Mouse (Mus musculus): ENCODE measurements around the gene Abhd6. TPM values are rescaled to one million over a fixed set of nuclear protein-coding genes. Genes with fewer than 3 reads are reported as not detected.

Gene Abhd6
- total RNA-seq, 2 experiments from 2014 or later: 77.1 to 78.0 TPM

DNA sequence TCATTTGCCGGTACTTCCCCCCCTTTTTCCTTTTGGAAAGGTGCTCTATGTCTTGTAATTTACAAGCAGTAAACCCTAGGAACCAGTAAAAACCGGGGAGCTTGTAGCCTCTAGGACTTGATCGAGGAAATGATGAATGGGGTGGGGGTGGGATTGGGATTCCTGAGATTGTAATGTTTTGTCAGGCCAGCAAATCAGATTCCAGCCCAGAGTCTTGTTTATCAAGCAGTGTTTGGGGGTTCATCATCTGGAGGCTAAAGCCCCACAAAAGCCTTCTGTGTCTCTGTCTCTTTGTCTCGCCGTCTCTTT lies 95.9 kb downstream of the Abhd6 start:
- TF ChIP-seq CTCF (conservative IDR thresholded peaks at IDR 0.05): no peak
- peak overlapping the region; percentile 88 for H3K27ac ChIP-seq
- peak overlapping the region; percentile 70 for H3K4me3 ChIP-seq
- DNase-seq (ENCODE audit: low spot score in 2 of 2): no peak

- peak in 1 of 2 experiments; percentile 37 for DNase-seq (ENCODE audit: low spot score in 2 of 2)
Observed at GRCm38 (mm10) chr14:8099561-8100021, 96.9 kb downstream of the Abhd6 start.

GRCm38 (mm10) chr14:8101886-8102285 lies 99.2 kb downstream of the Abhd6 start:
- no peak overlapping the region for H3K4me3 ChIP-seq
- no peak overlapping the region for H3K27ac ChIP-seq
- TF ChIP-seq CTCF (conservative IDR thresholded peaks at IDR 0.05): no peak
- no peak for DNase-seq (ENCODE audit: low spot score in 2 of 2)

More at GRCm38 (mm10) chr14:8099561-8100021, 96.9 kb downstream of the Abhd6 start:
- no peak for TF ChIP-seq CTCF (conservative IDR thresholded peaks at IDR 0.05)
- Histone ChIP-seq H3K27ac (peak overlapping the region; percentile 88), H3K4me3 (peak overlapping the region; percentile 70)

GRCm38 (mm10) chr14:8102676-8103075 lies 100.0 kb downstream of the Abhd6 start:
- no peak overlapping the region for H3K4me3 ChIP-seq
- DNase-seq (ENCODE audit: low spot score in 2 of 2): no peak
- 0 out of 2 replicates have a peak overlapping the region, but pooled peaks have one; percentile 14 for H3K27ac ChIP-seq
- TF ChIP-seq CTCF (conservative IDR thresholded peaks at IDR 0.05): no peak

Other genes with a start within 250 kb of the Abhd6 start
- not detected for gene Gm26661, start 211.3 kb upstream of the Abhd6 start, total RNA-seq (2021)
- 10 to 100 TPM; 61.8 to 77.9 TPM for gene Flnb, start 184.9 kb upstream of the Abhd6 start, total RNA-seq (2021)
- gene Gm45521, start 45.6 kb upstream of the Abhd6 start, total RNA-seq (2021): not detected
- gene Dnase1l3, start 8.3 kb upstream of the Abhd6 start, total RNA-seq (2021): not detected
- 10 to 100 TPM; 30.5 to 31.7 TPM for gene Rpp14, start 77.5 kb downstream of the Abhd6 start, total RNA-seq (2021)
- gene Pxk, start 95.3 kb downstream of the Abhd6 start, total RNA-seq (2021): 10 to 100 TPM; 28.5 to 28.9 TPM
- 100 to 1,000 TPM; 176 to 185 TPM for gene Pdhb, start 170.1 kb downstream of the Abhd6 start, total RNA-seq (2021)
- 10 to 100 TPM; 69.1 to 79.4 TPM for gene Kctd6, start 211.2 kb downstream of the Abhd6 start, total RNA-seq (2021)